Mouse (Mus musculus) T-helper 2 cell (primary cell): ENCODE measurements around the gene Rpl7l1.
"Not testable (repeated sequence)": the region's sequence is repeated elsewhere in the genome, so short reads cannot be mapped to it uniquely, and the experiment has no call there.

Experiments
- in situ Hi-C: fragments of 300-600 bp; cut with MboI, MseI; formaldehyde crosslinking; loops from one replicate; pipeline ENCODE4 v1.15.1; 2025; ENCODE audit warnings: high pct_unique_total_duplicates

The Rpl7l1 gene

GRCm38 (mm10) chr17:46776087-46776486 lies 6.4 kb downstream of the Rpl7l1 start:
- in situ Hi-C loops = no loop called here

- in situ Hi-C loops = no loop called here
Measured at GRCm38 (mm10) chr17:46775070-46775469, 7.4 kb downstream of the Rpl7l1 start.

GRCm38 (mm10) chr17:46774131-46774472 lies 8.4 kb downstream of the Rpl7l1 start:
- in situ Hi-C loops = no loop called here

GRCm38 (mm10) chr17:46773278-46774130 lies 9.0 kb downstream of the Rpl7l1 start:
- in situ Hi-C loops = no loop called here

- in situ Hi-C loops = no loop called here
Measured at GRCm38 (mm10) chr17:46772404-46773277, 9.8 kb downstream of the Rpl7l1 start, which contains the start of gene 2310039H08Rik. Gene 2310039H08Rik (plus strand): TSS chr17:46772635.

GRCm38 (mm10) chr17:46772038-46772403 lies 10.5 kb downstream of the Rpl7l1 start:
- in situ Hi-C loops = no loop called here

GRCm38 (mm10) chr17:46771616-46772015 lies 10.9 kb downstream of the Rpl7l1 start:
- in situ Hi-C loops = no loop called here

- in situ Hi-C loops = no loop called here
Measured at GRCm38 (mm10) chr17:46771025-46771424, 11.4 kb downstream of the Rpl7l1 start.

GRCm38 (mm10) chr17:46770546-46770945 lies 11.9 kb downstream of the Rpl7l1 start:
- in situ Hi-C loops = no loop called here

GRCm38 (mm10) chr17:46767868-46768267 lies 14.6 kb downstream of the Rpl7l1 start:
- in situ Hi-C loops = no loop called here

GRCm38 (mm10) chr17:46764916-46765315 lies 17.6 kb downstream of the Rpl7l1 start:
- in situ Hi-C loops = not testable (repeated sequence)

GRCm38 (mm10) chr17:46763544-46763943 lies 18.9 kb downstream of the Rpl7l1 start, which contains the start of gene Ptcra:
Gene Ptcra (minus strand): TSS chr17:46763712.
- in situ Hi-C loops = no loop called here

- in situ Hi-C loops = no loop called here
Measured at GRCm38 (mm10) chr17:46758753-46759152, 23.7 kb downstream of the Rpl7l1 start.

GRCm38 (mm10) chr17:46751794-46752556 lies 30.5 kb downstream of the Rpl7l1 start, which contains the start of gene Cnpy3:
Gene Cnpy3 (minus strand): TSS chr17:46752214.
- in situ Hi-C loops = no loop called here

- in situ Hi-C loops = no loop called here
Measured at GRCm38 (mm10) chr17:46751056-46751793, 31.2 kb downstream of the Rpl7l1 start.

GRCm38 (mm10) chr17:46750580-46750979 lies 31.9 kb downstream of the Rpl7l1 start:
- in situ Hi-C loops = no loop called here

- in situ Hi-C loops = no loop called here
Measured at GRCm38 (mm10) chr17:46749282-46749681, 33.2 kb downstream of the Rpl7l1 start.

- in situ Hi-C loops = no loop called here
Measured at GRCm38 (mm10) chr17:46747806-46748205, 34.7 kb downstream of the Rpl7l1 start.

GRCm38 (mm10) chr17:46747234-46747633 lies 35.2 kb downstream of the Rpl7l1 start:
- in situ Hi-C loops = no loop called here

- in situ Hi-C loops = no loop called here
Measured at GRCm38 (mm10) chr17:46745506-46745905, 37.0 kb downstream of the Rpl7l1 start.

- in situ Hi-C loops = no loop called here
Measured at GRCm38 (mm10) chr17:46742986-46743385, 39.5 kb downstream of the Rpl7l1 start.
